Mouse (Mus musculus): Measurements from ENCODE around the gene Tmem183a.

The Tmem183a gene

DNA sequence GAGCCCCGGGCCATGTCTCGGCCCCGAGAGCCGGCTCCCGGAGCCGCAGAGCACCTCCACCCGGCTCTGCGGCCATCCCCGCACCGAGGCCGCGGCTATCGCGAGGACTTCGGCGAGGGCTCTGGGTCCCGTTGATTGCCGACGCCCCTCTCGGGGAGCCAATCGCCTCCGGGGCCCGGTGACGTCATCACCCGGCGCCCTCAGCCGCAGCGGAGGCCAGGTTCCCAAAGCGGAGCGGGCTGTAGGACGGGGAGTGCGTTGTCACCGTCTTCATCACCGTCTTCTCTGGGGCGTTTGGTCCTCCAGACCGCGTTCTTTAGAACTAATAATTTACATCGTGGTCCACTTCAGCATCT is at the start of gene Tmem183a:
Tmem183a (minus strand) TSS at position 123 of the 356 bp plus-strand sequence.
- peak; percentile 96 for DNase-seq

DNA sequence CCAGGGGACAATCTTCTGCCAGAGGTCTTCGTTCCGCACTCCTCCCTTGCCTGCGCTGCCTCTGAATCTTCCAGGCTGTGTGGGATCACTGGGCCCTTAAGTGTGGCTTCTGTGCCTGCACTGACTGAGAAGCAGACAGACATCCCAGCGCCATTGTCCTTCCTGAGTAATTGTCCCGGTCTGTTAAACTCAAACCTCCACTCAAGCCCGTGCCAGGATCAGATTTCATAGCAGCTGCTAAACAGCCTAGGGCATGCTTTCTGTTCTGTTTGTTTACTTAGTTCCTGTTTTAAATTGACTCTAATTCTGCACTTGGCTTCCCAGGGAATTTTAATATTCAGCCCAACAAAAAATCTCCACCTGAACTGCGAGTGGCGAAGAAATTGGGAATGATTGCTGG is 46.3 kb upstream of the Tmem183a start:
- DNase-seq, result no peak

DNA sequence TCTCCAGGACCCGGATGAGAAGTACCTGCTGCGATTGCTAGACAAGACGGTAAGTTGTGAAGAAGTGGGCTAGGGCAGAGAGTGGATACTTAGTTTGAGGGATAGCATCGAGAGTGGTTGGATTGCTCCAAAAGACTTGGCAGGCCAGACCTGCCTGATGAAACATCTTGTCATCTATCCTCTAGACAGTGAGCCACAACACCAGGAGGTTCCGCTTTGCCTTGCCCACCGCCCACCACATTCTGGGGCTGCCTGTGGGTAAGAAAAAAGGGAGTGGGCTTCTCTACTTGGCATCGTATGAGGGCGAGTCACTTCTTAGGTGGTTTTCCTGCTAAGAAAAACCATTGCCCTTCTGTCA is 44.6 kb upstream of the Tmem183a start:
- DNase-seq, result no peak

GRCm38 (mm10) chr1:134405509-134406413 is 44.0 kb upstream of the Tmem183a start, which contains the start of gene Cyb5r1:
TSS of gene Cyb5r1 (plus strand) at chr1:134405559.
- DNase-seq, result peak; percentile 85

DNA sequence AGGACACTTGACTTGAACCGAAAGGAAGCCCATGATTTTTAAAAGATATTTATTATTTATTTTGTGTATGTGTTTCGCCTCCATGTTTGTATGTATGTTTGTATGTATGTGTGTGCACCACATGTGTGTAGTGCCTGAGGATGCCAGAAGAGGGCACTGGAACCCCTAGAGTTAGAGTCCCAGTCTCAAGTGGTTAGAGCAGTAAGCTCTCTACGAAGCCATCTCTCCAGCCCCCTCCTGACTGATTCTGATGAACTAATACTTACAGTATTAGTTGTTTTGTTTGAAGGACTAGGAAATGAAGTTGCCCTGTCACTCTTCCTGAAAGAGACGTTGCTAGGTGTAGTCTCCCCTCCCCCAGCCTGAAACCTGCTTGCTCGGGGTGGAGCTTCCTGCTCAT is 38.0 kb upstream of the Tmem183a start:
- DNase-seq, result no peak

DNA sequence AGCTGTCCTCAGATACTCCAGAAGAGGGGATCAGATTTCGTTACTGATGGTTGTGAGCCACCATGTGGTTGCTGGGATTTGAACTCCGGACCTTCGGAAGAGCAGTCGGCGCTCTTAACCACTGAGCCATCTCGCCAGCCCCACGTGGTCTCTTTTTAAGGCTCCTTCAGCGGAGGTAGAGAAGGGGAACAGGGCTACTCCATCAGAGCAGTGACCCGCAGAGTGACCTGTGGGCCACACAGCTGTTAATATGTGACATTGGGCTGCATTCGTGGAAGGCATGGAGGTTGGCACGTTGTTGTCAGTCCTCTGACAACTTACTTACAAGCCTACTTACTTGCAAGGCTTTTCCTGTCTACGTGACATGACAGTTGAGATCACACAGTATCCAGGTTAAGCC is 36.4 kb upstream of the Tmem183a start:
- DNase-seq, result no peak

DNA sequence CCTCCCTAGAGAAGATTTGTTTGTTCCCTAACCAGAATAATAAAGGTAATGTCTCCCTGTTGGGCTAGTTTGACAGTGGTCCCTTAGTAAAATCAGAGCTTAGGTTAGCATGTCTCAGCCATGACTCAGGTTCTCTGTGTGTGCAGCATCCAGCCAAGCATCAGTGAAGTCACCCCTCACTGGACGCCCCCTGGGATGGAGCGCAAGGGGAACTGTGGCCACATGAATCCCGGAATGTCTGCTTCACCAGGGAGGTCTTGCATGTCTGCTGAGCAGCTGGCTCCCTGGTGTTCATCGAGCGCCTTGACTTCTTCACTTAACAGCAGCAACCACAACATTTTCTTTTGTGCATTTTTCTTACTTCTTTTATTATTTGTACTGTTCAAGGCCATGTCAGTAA is 32.0 kb upstream of the Tmem183a start:
- no peak for DNase-seq

DNA sequence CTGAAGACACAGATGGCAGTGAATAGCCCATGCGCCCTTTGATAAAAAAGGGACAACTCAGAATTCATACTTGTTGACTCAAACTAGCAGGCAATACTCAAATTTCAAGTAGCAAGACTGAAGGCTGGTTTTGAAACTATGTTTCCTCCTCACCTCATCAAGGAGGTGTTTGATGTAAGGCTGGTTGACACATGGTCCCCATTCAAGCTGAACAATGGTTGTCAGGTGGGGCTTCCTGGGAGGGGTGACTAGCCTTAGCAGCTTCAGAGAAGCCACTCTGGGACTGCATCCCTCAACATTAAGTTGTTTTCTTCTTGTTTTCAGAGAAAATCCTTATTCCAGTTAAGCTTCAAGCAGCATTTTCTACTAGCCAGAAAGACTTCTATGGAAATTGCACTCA is 23.9 kb upstream of the Tmem183a start, which contains the start of gene 4933406M09Rik:
4933406M09Rik (plus strand) TSS at position 275 of the 400 bp plus-strand sequence.
- DNase-seq, result no peak

DNA sequence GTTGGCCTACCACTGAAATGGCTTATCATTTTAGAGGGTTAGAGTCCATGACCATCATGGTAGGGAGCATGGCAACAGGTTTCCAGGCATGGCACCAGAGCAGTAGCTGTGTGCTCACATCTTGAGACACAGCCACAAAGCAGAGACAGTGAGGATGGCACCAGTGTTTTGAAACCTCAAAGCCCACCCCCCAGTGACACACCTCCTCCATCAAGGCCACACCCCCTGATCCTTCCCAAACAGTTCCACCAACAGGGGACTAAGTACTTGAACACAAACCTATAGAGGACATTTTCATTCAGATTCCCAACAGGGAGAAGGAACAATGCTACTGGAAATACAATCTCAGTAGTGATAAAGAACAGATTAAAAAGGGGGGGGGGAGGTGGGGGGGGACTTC is 23.4 kb upstream of the Tmem183a start:
- no peak for DNase-seq

DNA sequence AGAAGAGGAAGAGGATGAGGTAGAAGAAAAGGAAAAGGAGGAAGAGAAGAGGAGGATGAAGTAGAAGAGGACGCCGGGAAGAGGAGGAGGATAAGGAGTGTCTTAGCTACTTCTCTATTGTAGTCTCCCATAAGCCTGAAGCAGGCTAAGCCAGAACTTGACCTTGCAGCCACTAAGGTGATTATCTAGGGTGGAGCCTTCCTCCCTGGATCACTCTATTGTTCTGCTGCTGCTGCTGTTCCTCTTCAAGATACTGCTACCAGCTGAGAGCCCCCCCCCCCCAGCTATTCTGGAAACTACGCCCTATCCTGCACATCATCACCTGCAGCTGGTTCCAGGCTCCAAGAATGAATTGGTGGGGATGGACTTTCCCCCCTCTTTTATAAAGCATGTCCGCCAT is 22.8 kb upstream of the Tmem183a start:
- DNase-seq, result no peak

GRCm38 (mm10) chr1:134381795-134382625 is 20.2 kb upstream of the Tmem183a start:
- no peak for DNase-seq

DNA sequence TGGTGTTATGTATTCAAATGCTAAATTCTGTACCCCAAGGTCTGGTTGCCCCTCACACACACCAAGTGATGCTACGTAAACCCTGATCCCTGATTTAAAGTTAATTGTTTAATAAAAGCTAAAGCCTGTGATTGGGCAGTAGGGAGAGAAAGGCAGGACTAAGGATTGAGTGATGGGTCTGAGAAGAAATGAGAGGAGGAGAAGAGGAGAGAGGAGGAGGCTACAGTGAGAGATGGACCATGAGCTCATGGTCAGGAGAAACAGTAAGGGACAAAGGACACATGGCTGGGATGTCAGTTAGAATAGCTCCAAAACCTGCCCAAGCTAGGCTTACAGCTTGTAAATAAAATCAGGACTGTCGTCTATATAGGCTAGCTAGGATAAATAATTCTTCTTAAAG is 19.3 kb upstream of the Tmem183a start:
- no peak for DNase-seq

DNA sequence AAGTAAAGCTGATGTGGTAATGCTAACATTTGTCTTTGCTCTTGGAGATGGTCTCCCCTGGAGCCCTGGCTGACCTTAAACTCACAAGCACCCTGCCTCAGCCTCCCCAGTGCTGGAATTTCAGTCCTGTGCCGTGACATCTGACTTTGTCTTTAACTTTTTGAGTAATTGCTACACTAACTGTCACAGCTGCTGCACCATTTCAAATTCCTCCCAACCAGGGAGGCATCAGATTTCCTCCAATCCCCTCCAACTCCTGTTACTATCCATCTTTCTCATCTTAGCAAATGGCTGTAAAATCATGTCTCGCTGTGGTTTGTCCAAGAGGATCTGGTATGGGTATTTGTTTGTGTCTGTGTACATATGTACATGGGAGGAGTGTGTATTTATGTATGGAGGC is 12.3 kb upstream of the Tmem183a start:
- no peak for DNase-seq

GRCm38 (mm10) chr1:134368777-134369337 is 7.1 kb upstream of the Tmem183a start:
- peak; percentile 52 for DNase-seq

- no peak for DNase-seq
Observed at GRCm38 (mm10) chr1:134365491-134365890, 3.7 kb upstream of the Tmem183a start.

DNA sequence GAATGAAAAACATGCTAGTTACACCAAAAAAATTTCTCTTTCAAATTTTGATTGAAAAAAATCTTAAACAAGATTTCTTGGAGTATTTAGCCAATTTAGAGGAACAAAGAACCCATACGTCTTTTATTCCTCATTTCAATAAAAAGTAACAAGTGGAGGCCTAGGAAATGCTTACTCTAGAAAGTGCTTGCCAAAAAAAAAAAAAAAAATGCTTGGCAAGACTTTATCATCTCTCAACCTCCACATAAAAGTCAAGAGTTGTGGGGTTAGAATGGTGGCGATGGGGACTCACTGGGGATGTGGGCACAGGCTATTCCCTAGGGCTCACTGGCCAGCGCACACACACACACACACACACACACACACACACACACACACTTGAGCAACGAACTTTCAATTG is 1.4 kb upstream of the Tmem183a start:
- no peak for DNase-seq

DNA sequence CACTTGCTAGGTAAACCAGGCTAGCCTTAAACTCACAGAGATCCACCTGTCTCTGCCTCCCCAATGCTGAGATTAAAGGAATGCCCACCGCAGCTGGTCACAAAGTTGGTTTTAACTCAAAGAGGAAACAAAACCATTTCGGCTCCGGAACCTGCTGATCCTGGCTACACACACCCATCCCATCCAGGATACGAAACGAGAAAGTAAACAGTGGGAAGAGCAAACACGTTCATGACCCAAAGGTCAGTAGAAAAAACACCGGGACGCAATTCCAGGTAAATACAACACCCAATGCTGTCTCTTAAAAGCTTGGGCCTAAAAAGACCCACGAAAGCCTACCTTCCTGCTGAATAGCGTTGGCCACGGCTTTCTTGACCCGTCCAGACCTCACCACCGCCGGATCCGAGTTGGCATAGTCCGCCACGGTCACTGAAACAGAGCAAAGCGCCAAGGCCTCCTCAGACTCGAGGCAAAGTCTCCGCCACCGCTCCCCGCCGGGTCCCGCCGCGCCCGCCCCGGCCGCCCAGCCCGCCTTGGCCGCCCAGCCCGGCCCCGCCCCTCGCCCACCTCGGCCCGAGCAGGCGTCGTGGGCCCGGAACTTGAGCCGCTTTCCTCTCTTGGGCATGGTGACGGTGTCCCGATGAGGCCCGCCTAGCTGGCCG is 453 bp downstream of the Tmem183a start:
- no peak for DNase-seq

DNA sequence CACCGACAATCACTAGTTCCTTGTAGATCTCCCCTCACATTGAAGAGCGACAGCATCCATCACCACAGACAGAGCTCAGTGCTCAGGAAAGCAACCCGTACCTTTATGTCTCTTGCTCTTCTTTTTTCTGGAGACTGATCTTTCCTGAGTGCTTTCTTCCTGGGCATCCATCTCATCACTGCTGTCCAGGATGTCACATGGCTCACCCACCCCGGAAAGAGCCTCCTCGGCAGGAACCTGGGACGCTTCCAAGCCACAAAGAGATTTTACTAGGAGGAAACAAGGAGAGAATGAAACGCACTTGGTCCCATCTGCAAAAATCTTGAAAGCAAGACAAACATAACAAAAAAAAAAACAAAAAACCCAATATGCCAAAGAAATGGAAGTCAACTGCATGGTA is 1.1 kb downstream of the Tmem183a start:
- DNase-seq, result no peak

- no peak for DNase-seq
Observed at GRCm38 (mm10) chr1:134357461-134357860, 4.3 kb downstream of the Tmem183a start.

GRCm38 (mm10) chr1:134353326-134353725 is 8.5 kb downstream of the Tmem183a start:
- no peak for DNase-seq

- DNase-seq, result no peak
Observed at GRCm38 (mm10) chr1:134347791-134348190, 14.0 kb downstream of the Tmem183a start.

DNA sequence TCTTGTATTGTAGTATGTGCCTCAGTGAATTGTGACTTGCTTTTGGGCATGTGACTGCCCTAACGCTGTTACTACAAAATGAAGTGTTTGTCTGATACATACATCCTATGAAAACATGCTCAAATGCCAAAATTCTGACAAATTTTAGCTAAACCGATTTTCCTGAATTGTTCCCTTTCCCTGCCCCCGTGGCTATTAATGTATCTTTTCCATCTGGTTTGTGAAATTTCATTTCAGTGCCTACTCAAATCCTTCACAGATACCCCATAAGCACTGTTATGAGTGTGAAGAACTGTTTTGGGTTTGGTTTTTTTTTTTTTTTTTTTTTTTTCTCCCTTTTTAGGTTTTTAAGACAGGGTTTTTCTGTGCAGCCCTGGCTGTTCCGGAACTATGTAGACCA is 16.7 kb downstream of the Tmem183a start:
- no peak for DNase-seq
